In the genomic region with DNA sequence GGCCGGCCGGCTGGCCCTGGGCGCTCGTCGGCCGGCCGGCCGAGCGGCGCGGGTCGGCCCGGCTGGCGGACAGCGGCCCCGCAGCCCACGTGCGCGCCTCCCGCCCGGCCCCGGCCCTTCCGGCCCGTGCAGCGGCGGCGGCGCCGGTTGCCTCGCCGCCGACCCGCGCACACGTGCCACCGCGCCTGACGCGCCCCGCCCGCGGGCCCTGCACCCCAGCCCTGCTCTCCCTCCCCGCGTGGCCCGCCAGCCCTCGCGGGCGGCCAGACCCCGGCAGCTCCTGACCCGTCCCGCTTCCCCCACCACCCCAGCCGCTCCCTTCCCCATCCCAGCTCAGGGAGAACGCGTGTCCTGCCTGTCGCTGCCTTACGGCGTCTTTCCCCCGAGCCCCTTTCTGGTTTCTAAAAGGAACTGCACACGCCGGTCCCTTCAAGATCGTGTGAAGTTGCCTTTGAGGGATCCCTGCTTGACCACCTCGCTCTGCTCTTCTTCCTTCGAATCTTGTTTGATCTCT, we compare ENCODE assay signal across 7 mouse cellular contexts. TPM values are rescaled to one million over a fixed set of nuclear protein-coding genes. Genes with fewer than 3 reads are reported as not detected.
DNase-seq lines count a peak whose midpoint lies in the region; ATAC-seq and TF ChIP-seq lines count a peak whose summit lies in the region.

No protein-coding gene starts in this region.

- DNase-seq in Patski (ENCODE audit: low read depth, low spot score): no peak
- peak; percentile 21 for DNase-seq in c-Kit-positive CD71-positive TER-119-positive erythroid progenitor cells, embryonic 14.5 days (ENCODE audit: low spot score)
- DNase-seq in limb, embryonic 14.5 days (ENCODE audit: low spot score): peak; percentile 34
- peak; percentile 75 for DNase-seq in midbrain, embryonic 14.5 days
- peak; percentile 36 to 42 for DNase-seq in spleen, adult 18-20 months

- no peaks in the 10 kb centered on the region for H3K9me3 ChIP-seq in forebrain, embryonic 15.5 days
- H3K9me3 ChIP-seq in hindbrain, embryonic 15.5 days: no peaks in the 10 kb centered on the region
- H3K9me3 ChIP-seq in limb, embryonic 14.5 days (ENCODE audit: control insufficient read depth, low read length): no peaks in the 10 kb centered on the region
- no peaks in the 10 kb centered on the region for H3K9me3 ChIP-seq in midbrain, embryonic 14.5 days (ENCODE audit: control insufficient read depth, low read length)

- in situ Hi-C loops in Patski (cut with MboI; ENCODE audit: low pct_unique_long_range_greater_than_20kb): no loop called here

- H3K27me3 ChIP-seq in Patski: no peaks in the 10 kb centered on the region
- no peaks in the 10 kb centered on the region for H3K27me3 ChIP-seq in forebrain, embryonic 15.5 days
- no peaks in the 10 kb centered on the region for H3K27me3 ChIP-seq in hindbrain, embryonic 15.5 days
- no peaks in the 10 kb centered on the region for H3K27me3 ChIP-seq in limb, embryonic 14.5 days (ENCODE audit: control insufficient read depth, insufficient read depth, low read length)
- H3K27me3 ChIP-seq in midbrain, embryonic 14.5 days (ENCODE audit: control insufficient read depth, insufficient read depth, low read length): no peaks in the 10 kb centered on the region

- no peak for TF ChIP-seq CTCF in Patski (IDR thresholded peaks at IDR 0.05)

- under 1% methylated on average over 44 of the region's 63 CpGs for WGBS in forebrain, embryonic 15.5 days
- under 1% methylated on average over 37 of the region's 63 CpGs for WGBS in hindbrain, embryonic 15.5 days
- WGBS in limb, embryonic 14.5 days: under 1% methylated on average over 18 of the region's 63 CpGs
- WGBS in midbrain, embryonic 14.5 days: under 1% methylated on average over 39 of the region's 63 CpGs

- peak; percentile 36 for ATAC-seq in Patski
- ATAC-seq in forebrain, embryonic 15.5 days (replicated peaks): no peak; the same call in 1 of the 2 replicates
- peak; percentile 63 for ATAC-seq in hindbrain, embryonic 15.5 days (ENCODE audit: low FRiP score, low read depth)
- ATAC-seq in limb, embryonic 14.5 days (ENCODE audit: low FRiP score, low read depth): peak; percentile 2
- ATAC-seq in midbrain, embryonic 14.5 days (ENCODE audit: low FRiP score, low TSS enrichment): peak; percentile 54; the same call in 1 of the 2 replicates

- peak overlapping the region; percentile 88 for H3K9ac ChIP-seq in forebrain, embryonic 15.5 days (replicated peaks)
- H3K9ac ChIP-seq in hindbrain, embryonic 15.5 days: peak overlapping the region; percentile 77
- peak overlapping the region; percentile 85 for H3K9ac ChIP-seq in limb, embryonic 14.5 days (ENCODE audit: low read depth, low read length, severe bottlenecking)
- H3K9ac ChIP-seq in midbrain, embryonic 14.5 days (replicated peaks; ENCODE audit: low read length): peak overlapping the region; percentile 85

- no peaks in the 10 kb centered on the region for H3K36me3 ChIP-seq in forebrain, embryonic 15.5 days
- H3K36me3 ChIP-seq in hindbrain, embryonic 15.5 days: no peaks in the 10 kb centered on the region
- H3K36me3 ChIP-seq in limb, embryonic 14.5 days (ENCODE audit: control insufficient read depth, insufficient read depth, low read length): no peaks in the 10 kb centered on the region
- no peaks in the 10 kb centered on the region for H3K36me3 ChIP-seq in midbrain, embryonic 14.5 days (ENCODE audit: control insufficient read depth, insufficient read depth, low read length)

- peak overlapping the region; percentile 67 for H3K4me2 ChIP-seq in forebrain, embryonic 15.5 days (replicated peaks)
- peak overlapping the region; percentile 84 for H3K4me2 ChIP-seq in hindbrain, embryonic 15.5 days
- H3K4me2 ChIP-seq in limb, embryonic 14.5 days (replicated peaks; ENCODE audit: low read depth, low read length, severe bottlenecking): peak overlapping the region; percentile 70
- peak overlapping the region; percentile 94 for H3K4me2 ChIP-seq in midbrain, embryonic 14.5 days (ENCODE audit: low read length)

- POLR2A ChIA-PET in Patski (lab: Charles Lee): interaction anchor here (1.0 kb wide), 1 partner anchor 10 kb away, joined by 3 read pairs; no protein-coding TSS in a partner anchor

- TF ChIP-seq POLR2A in limb, embryonic 14.5 days (IDR thresholded peaks at IDR 0.05; ENCODE audit: borderline replicate concordance, extremely low read depth, insufficient read depth, insufficient read length): no peak

- CTCF ChIA-PET in Patski (lab: Charles Lee): interaction anchor here (0.8 to 1.8 kb wide), 3 partner anchors 71 to 126 kb away, joined by 3 to 9 read pairs (median 4); no protein-coding TSS in a partner anchor

- peaks cover 16% of the 10 kb centered on the region for H3K4me1 ChIP-seq in forebrain, embryonic 15.5 days
- H3K4me1 ChIP-seq in hindbrain, embryonic 15.5 days (replicated peaks): peaks cover 17% of the 10 kb centered on the region
- peaks cover 10% of the 10 kb centered on the region; the same call in 1 of the 2 replicates for H3K4me1 ChIP-seq in limb, embryonic 14.5 days (ENCODE audit: control insufficient read depth, insufficient read depth, low read length)
- H3K4me1 ChIP-seq in midbrain, embryonic 14.5 days (ENCODE audit: control insufficient read depth, insufficient read depth, low read length): peaks cover 12% of the 10 kb centered on the region

- H3K27ac ChIP-seq in forebrain, embryonic 15.5 days (replicated peaks): peak overlapping the region; percentile 91
- H3K27ac ChIP-seq in hindbrain, embryonic 15.5 days (replicated peaks): peak overlapping the region; percentile 90
- peak overlapping the region; percentile 89 for H3K27ac ChIP-seq in limb, embryonic 14.5 days (replicated peaks; ENCODE audit: low read depth, low read length)
- peak overlapping the region; percentile 92 for H3K27ac ChIP-seq in midbrain, embryonic 14.5 days (replicated peaks; ENCODE audit: low read depth, low read length)

- peak overlapping the region; percentile 96 for H3K4me3 ChIP-seq in forebrain, embryonic 15.5 days
- peak overlapping the region; percentile 91 for H3K4me3 ChIP-seq in hindbrain, embryonic 15.5 days
- H3K4me3 ChIP-seq in limb, embryonic 14.5 days (replicated peaks; ENCODE audit: low read length): peak overlapping the region; percentile 73
- peak overlapping the region; percentile 75 for H3K4me3 ChIP-seq in midbrain, embryonic 14.5 days (replicated peaks; ENCODE audit: low read depth, low read length)

RNA-seq across cellular contexts. Expression of gene Ipo5, which starts 0.4 kb away (rescaled TPM):
- polyA plus RNA-seq in Patski (2021): 137 TPM
- polyA plus RNA-seq in forebrain, embryonic 15.5 days (2015; fragmentation: Nextera tagmentation; extraction: Ambion mirVana): 82.3 and 84.0 TPM in 2 replicates
- 56.0 and 58.5 TPM in 2 replicates for polyA plus RNA-seq in hindbrain, embryonic 15.5 days (2015; fragmentation: Nextera tagmentation; extraction: Ambion mirVana)
- polyA plus RNA-seq in limb, embryonic 14.5 days (2012; rRNA removed): 69.1 and 85.0 TPM in 2 replicates
- polyA plus RNA-seq in limb, embryonic 14.5 days (2014; fragmentation: Nextera tagmentation; extraction: Ambion mirVana): 95.2 and 99.2 TPM in 2 replicates
- polyA plus RNA-seq in midbrain, embryonic 14.5 days (2014; fragmentation: Nextera tagmentation; extraction: Ambion mirVana): 57.5 and 77.8 TPM in 2 replicates
